Mouse (Mus musculus) mouse trophoblast stem cell (cell line): ENCODE results near the gene Zfp605.
"Not testable (repeated sequence)": the region's sequence is repeated elsewhere in the genome, so short reads cannot be mapped to it uniquely, and the experiment has no call there.

ENCODE experiments used
- in situ Hi-C, 2 experiments: fragments of 300-500 bp; cut with MseI, MboI; formaldehyde crosslinking; loops; 2 replicates in 1 of 2; 3 replicates in 1 of 2; pipeline ENCODE4 v1.15.1; 2025

The Zfp605 gene

GRCm38 (mm10) chr5:110109991-110110441, at the start of gene Zfp605:
Zfp605 (plus strand) TSS chr5:110110092.
- in situ Hi-C loops, result no loop called here

DNA sequence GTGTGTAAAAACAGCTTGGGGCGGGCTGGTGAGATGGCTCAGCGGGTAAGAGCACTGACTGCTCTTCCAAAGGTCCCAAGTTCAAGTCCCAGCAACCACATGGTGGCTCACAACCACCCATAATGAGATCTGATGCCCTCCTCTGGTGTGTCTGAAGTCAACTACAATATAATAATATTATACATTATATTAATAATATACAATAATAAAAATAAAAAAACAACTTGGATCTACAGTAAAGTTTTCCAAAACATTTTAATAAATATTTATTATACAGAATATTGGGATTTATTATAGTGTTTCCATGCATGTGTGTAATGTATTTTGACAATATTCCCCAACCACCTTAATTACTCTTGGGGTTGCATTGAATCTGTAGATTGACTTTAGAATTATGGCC, 37.5 kb upstream of the Zfp605 start, which contains the start of gene Gm17655:
Gene Gm17655 (minus strand): TSS at position 101 of the 400 bp plus-strand sequence.
- in situ Hi-C loops, result not testable (repeated sequence)

DNA sequence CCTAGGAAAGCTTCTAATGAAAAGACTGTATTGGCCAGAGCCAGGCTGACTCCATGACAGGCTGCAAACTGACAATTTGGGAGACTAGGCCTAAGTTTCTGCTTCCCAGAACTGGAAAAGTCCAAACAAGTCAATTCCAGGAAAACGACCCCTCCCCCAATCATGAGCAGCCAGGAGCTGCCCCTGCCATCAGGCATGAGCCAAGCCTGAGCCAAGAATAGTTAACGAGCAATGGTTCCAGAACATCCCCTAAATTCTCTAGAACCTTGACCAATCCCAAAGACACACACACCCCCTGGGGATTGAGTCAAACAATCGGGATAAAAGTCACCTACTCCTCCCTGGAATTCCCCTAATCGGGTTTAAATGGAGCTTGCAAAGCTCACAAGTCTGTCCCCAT, 26.9 kb upstream of the Zfp605 start:
- in situ Hi-C loops, result no loop called here

DNA sequence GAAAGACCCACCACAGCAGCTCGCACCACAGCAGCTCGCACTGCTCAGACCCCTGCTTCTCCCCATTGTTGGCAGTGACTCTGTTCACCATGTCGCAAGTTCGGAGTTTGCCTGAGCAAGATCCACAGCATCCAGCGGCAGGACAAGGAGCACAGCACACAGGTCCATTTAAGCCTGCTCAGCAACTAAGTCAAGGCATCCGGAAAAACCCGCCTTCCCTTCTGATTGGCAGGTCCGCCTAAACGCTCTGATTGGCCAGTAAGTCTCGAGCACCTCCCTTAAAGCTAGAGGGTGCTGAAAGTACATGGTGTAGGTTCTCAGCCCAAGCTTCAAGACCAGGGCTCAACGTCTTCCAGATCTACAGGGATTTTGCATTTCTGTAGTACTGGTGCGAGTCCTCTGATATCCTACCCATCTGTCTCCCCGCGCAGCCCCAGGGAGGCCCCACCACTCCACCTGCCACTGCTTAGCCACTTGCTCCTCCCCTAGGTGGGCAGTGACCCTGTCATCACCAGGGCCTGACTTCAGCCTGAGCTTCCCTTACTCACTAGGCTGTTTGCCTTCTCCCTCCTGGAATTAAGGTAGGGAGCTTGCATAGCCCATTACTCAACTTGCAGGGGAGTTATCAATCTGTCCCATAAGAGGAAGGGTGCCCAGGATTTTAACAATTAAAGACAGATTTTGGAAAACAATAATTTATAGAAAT, 23.6 kb upstream of the Zfp605 start:
- in situ Hi-C loops, result no loop called here

GRCm38 (mm10) chr5:110091546-110091945, 18.3 kb upstream of the Zfp605 start:
- in situ Hi-C loops, result no loop called here

DNA sequence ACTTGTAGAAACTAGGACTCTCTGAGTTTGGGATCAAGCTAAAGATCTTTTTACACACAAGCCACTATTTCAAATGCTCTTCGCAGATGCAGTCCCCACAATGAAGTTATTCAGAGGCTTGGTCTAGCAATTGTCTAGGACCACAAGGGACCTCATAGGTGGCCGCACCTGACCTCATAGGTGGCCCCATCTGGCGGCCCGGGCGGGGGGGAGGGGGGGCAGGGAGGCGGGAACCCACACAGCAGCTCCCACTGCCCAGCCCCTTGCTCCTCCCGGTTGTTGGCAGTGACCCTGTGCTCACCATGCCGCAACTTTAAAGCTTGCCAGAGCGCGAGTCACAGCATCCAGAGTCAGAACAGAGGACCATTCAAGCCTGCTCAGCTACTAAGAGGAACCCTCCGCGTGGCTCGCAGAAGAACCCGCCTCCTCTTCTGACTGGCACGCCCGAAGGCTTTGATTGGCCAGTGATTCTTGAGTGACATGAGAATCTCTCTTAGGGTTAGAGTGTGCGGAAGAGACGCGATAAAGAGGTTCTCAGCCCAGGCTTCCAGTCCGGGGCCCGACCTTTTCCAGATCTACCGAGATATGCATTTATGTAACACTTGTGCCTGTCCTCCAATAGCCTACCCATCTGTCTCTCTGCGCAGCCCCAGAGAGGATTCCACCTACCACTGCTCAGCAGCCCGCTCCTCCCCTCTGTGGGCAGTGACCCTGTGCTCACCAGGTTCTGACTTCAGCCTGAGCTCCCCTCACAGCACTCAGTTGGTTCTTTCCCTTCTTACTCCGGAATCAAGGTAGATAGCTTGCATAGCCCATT, 15.7 kb upstream of the Zfp605 start, which contains the start of gene Gm35315:
Gene Gm35315 (minus strand): TSS at position 391 of the 817 bp plus-strand sequence.
- in situ Hi-C loops, result no loop called here

- in situ Hi-C loops, result no loop called here
Measured at GRCm38 (mm10) chr5:110094847-110095213, 15.1 kb upstream of the Zfp605 start.

- in situ Hi-C loops, result no loop called here
Measured at GRCm38 (mm10) chr5:110098991-110099477, 10.9 kb upstream of the Zfp605 start.

DNA sequence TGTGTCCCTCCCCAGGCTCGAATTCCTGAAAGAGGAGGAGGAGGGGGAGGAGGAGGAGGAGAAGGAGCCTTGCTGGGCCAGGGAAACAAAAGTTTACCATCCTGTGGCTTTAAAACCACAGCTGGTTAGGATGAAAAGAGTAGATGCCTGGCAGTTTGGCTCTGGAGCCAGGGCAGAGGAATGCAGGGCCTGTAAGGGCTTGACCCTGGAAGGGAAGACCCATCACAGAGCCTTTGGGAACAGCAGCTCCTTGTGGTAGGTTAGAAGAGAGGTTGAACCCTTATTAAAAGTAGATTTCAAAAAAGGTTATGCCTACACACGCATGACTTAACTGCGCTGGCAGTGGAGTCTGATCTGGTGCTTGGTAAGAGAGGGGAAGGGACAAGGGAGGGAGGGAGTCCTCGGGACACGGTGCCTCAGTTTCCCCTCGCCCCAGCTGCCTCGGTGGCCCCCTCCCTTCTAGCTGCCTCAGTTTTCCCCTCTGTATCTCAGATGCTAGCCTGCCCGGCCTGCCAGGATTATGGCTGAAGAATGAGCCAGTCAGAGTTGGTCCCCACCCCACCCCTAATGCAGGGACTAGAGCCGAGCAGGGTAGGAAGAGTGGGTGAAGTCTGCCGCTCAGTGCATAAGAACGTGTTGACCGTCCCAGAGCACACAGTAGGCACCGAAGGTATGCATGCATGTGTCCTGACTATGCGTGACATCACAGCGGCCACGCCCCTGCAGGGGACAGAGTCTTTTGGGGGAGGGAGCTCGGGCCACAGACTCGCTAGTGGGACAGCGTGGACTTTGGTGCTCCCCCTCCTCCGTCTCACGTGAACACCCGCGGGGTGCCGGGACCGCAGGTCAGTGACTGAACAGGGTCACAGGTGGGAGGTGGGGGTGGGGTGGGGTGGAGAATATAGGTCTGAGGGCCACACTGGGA, 10.0 kb upstream of the Zfp605 start, which contains the start of gene Plcxd1:
Gene Plcxd1 (plus strand): TSS at position 314 of the 925 bp plus-strand sequence.
- in situ Hi-C loops, result no loop called here

DNA sequence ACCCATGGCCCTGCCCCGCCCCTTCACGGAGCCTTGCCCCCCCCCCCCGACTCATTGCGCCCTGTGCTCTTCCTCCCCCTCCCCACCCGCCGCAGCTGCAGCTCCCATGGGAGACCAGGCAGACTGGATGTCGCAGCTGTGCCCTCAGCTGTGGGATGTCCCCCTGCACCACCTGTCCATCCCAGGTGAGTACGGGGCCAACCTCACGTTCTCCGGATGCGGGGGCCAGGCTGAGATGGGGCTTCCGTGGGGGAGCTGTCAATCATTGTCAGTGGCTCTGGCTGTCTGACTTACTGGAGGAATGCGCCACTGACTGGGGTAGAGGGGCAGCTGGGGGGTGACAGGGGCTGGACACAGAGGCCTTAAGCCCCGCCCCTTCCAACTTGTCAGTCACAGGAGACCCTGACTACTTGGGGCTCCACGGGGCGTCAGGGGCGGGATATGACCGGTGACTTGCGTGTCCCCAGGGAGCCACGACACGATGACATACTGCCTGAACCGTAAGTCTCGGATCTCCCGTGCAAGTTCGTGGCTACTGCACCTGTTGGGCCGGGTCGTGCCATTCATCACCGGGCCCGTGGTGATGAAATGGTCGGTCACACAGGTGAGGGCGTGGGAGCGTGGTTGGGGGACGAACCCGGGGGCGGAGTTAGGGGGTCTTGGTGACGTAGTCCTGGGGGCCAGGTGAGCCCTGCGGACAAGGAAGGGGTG, 8.8 kb upstream of the Zfp605 start:
- in situ Hi-C loops, result no loop called here

DNA sequence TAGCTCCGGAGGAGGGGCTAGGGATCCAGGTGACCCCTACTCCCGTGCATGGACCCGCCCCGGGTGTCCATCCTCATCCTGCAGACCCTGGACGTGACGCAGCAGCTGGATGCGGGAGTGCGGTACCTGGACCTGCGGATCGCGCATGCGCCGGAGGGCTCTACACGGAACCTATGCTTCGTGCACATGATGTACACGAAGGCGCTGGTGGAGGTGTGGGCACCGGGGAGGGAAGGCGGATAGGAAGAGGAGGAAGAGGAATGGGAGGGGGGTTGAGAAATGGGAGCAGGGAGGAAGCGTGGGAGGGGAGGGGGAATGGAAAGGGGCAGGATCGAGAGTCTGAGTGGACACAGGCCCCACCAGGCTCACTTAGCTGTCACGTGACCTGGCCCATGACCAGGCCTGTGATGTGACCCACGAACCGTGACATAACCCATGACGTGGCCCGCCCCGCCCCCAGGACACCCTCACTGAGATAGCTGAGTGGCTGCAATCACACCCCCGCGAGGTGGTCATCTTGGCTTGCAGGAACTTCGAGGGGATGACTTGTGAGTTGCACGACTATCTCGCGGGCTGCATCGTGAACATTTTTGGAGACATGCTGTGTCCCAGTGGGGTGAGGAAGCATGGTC, 8.1 kb upstream of the Zfp605 start:
- in situ Hi-C loops, result no loop called here

- in situ Hi-C loops, result no loop called here
Measured at GRCm38 (mm10) chr5:110102429-110102828, 7.5 kb upstream of the Zfp605 start.

- in situ Hi-C loops, result no loop called here
Measured at GRCm38 (mm10) chr5:110102853-110103625, 6.9 kb upstream of the Zfp605 start.

DNA sequence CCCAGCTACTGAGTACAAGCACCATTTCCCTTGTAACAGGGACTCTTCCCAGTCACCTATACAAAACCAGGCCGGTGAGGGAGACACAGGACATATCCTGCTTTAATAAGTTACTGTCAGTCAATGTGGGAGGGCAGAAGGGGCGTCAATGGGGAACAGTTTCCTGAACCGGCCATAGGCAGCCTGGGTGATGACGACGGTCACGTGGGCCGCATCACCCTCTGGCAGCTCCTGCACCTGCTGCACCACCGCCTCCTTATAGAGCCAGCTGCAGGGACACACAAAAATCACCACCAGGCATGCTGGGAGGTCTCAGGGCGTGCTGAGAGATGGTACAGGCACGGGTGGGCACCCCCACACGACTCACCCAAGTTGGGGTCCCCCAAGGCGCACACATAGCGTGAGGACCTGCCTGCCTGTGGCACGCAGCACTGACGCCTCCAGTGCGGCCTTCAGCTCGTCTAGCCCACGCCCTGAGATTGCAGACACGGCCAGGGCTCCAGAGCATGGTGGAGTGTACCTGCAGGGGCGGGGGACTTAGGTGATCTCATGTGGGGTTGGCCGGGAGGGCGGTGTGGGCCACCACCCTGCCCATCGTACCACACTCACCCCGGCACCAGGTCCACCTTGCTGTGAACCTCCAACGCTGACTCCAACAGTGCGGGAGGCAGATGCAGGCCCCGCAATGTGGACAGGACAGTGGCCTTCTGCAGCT, 5.8 kb upstream of the Zfp605 start:
- in situ Hi-C loops, result no loop called here

DNA sequence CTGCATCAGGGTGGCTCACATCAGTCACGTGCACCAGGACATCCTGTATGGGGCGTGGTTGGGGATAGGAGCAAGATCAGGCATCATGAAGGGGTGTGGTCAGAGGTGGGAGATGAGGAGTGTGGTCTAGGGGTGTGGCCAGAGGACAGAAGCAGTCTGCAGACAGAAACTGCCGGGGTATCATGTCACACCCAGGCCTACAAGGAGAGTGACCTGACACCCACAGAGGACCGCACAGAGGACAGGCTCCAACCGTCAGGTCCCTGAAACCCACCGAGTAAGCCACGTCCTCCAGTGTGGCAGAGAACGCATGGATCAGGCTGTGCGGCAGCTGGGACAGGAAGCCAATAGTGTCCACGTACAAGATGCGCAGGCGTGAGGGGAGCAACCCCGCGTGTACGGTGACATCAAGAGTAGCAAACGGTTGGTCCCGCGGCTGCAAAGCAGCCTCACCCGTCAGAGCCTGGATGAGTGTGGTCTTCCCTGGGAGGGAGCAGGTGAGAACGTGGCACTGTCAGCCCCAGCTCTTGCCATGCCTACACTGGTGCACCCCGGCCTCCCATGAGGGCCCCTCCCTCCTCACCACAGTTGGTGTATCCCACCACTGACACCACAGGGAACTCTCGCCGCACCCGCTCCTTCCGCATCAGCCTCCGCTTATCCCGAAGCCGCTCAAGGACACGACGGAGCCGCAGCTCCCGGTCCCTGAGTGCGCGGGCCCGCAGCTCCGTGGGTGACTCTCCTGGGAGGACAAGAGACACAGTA, 5.1 kb upstream of the Zfp605 start:
- in situ Hi-C loops, result no loop called here

GRCm38 (mm10) chr5:110106140-110106871, 3.6 kb upstream of the Zfp605 start:
- in situ Hi-C loops, result no loop called here

DNA sequence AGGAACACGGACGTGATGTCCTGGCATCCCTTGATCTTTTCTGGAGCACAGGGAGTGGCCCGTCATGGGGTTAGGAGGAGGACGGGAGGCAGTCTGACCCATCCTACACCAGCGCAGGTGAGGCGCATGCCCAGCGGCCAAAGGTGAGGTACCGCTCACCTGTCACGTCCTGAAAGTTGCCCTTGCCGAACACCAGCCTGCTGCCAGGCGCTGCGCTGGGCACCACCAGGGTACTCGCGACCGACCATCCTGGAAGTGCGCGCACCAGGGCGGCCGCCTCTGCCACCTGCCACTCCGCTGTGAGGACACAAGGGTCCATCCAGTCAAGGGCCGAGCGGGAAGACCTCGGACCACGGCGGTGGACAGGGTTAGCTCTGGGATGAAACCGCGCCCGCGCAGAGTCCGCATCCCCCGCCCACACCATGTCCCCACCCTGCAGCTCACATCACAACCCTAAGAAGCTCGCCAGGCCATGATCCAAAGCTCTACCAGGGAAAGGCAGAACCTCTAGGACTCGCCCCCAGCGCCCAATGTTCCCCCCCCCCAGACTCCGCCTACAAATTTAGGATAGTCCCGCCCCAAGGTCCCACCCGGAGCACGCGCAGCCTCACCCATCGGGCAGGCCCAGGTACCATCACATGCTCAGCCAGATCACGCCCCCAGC, 2.9 kb upstream of the Zfp605 start:
- in situ Hi-C loops, result no loop called here
